Mouse (Mus musculus) embryonic facial prominence, embryonic 11.5 days (tissue): ENCODE results near the gene Kcnq5. TPM values are rescaled to one million over a fixed set of nuclear protein-coding genes. Genes with fewer than 3 reads are reported as not detected.
"Not testable (repeated sequence)": the region's sequence is repeated elsewhere in the genome, so short reads cannot be mapped to it uniquely, and the experiment has no call there.

Source experiments
- ATAC-seq: fragments of 200-750 bp; cut with Nextera tagmentation; replicated peaks from 2 replicates; pipeline ENCODE4 v1.8.0; 2017; ENCODE audit warnings: low read depth; ENCODE audit not compliant: insufficient number of reproducible peaks, low FRiP score, low TSS enrichment
- DNase-seq: peaks from one replicate; pipeline ENCODE4 v3.0.0-alpha.2; 2015; ENCODE audit warnings: low spot score
- H3K27ac ChIP-seq: fragments of 300-500 bp; sonication (generic); replicated peaks from 2 replicates; pipeline ENCODE4 v1.5.1; 2014; ENCODE audit warnings: mild to moderate bottlenecking, low read depth, low read length, control low read depth
- H3K27me3 ChIP-seq: fragments of 300-500 bp; sonication (generic); 2 replicates; pipeline ENCODE4 v1.6.1; 2014; ENCODE audit warnings: mild to moderate bottlenecking, low read length, moderate library complexity, mixed read lengths; ENCODE audit not compliant: control insufficient read depth, insufficient read depth
- H3K36me3 ChIP-seq: fragments of 300-500 bp; sonication (generic); replicated peaks from 2 replicates; pipeline ENCODE4 v1.6.1; 2014; ENCODE audit warnings: low read depth, mild to moderate bottlenecking, low read length, moderate library complexity, mixed read lengths; ENCODE audit not compliant: control insufficient read depth, insufficient read depth
- H3K4me1 ChIP-seq: fragments of 300-500 bp; sonication (generic); 2 replicates; pipeline ENCODE4 v1.6.1; 2014; ENCODE audit warnings: low read length, mixed read lengths; ENCODE audit not compliant: control insufficient read depth, insufficient read depth
- H3K4me2 ChIP-seq: fragments of 300-500 bp; sonication (generic); 2 replicates; pipeline ENCODE4 v1.6.1; 2014; ENCODE audit warnings: low read depth, mild to moderate bottlenecking, control low read depth, low read length, moderate library complexity
- H3K4me3 ChIP-seq: fragments of 300-500 bp; sonication (generic); 2 replicates; pipeline ENCODE4 v1.5.1; 2014; ENCODE audit warnings: low read depth, low read length, control low read depth
- H3K9ac ChIP-seq: fragments of 300-500 bp; sonication (generic); replicated peaks from 2 replicates; pipeline ENCODE4 v1.6.1; 2014; ENCODE audit warnings: mild to moderate bottlenecking, control low read depth, low read length
- H3K9me3 ChIP-seq: fragments of 300-500 bp; sonication (generic); replicated peaks from 2 replicates; pipeline ENCODE4 v1.6.1; 2016; ENCODE audit warnings: mild to moderate bottlenecking, low read length, inconsistent platforms, mixed read lengths; ENCODE audit not compliant: control insufficient read depth
- WGBS: fragments of 180-500 bp; shearing (Covaris S2); extraction: QIAGEN DNeasy Blood & Tissue Kit; methylation state at CpG from one replicate; pipeline ENCODE4 v1.1.7; 2014; 5-methylcytosine and 5-hydroxymethylcytosine counted together
- polyA plus RNA-seq: library from polyadenylated mRNA; unstranded; fragments of >200 nt; fragmentation: Nextera tagmentation; extraction: Ambion mirVana; gene quantifications from 2 replicates; pipeline ENCODE4 v1.2.1, GENCODE M21; 2014

Gene Kcnq5
- polyA plus RNA-seq, 1 experiment from 2014 or later = 1.1 TPM

GRCm38 (mm10) chr1:21368031-21368430 lies 593.7 kb downstream of the Kcnq5 start, which contains the start of gene Khdc1c:
Gene Khdc1c (plus strand): TSS chr1:21368331.
- WGBS = 63% methylated on average over 1 of the region's 1 CpGs
- not testable (repeated sequence) for ATAC-seq, H3K27me3 ChIP-seq, H3K4me2 ChIP-seq, H3K4me1 ChIP-seq, H3K9me3 ChIP-seq, DNase-seq, H3K36me3 ChIP-seq, H3K4me3 ChIP-seq, H3K9ac ChIP-seq, H3K27ac ChIP-seq

DNA sequence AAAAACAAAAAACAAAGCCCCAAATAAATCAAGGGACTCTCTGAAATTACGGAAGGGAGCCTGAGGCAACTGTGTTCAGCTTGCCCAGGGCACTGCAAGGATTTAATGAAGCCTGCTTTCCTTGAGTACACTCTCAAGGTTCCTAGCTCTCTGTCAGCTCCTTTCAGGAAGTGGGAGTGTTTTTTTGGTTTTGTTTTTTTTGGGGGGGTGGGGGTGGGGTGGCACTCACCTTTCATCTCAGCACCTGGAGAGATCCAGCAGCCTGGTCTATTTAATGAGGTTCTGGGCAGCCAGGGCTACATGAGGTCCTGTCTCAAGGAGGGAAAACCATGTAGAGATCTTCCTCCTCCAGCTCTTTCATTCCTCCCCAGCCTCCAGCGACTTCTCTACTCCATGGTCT lies 612.4 kb downstream of the Kcnq5 start, which contains the start of gene Khdc1a:
Gene Khdc1a, plus strand, starts transcription at position 301 of the 400 bp plus-strand sequence.
- Histone ChIP-seq H3K27me3 (no peaks in the 10 kb centered on the region), H3K4me3 (no peak within 1 kb of the TSS), H3K36me3 (no peaks in the 10 kb centered on the region), H3K4me2 (no peak within 1 kb of the TSS), H3K9me3 (no peaks in the 10 kb centered on the region), H3K4me1 (no peaks in the 10 kb centered on the region), H3K9ac (no peak within 1 kb of the TSS), H3K27ac (no peak within 1 kb of the TSS)
- DNase-seq (no peak), ATAC-seq (no peak)
- 75% methylated on average over 2 of the region's 2 CpGs for WGBS
